Mouse (Mus musculus) ES-Bruce4 (cell line): Measurements from ENCODE around the gene Trmt13.
"Not testable (repeated sequence)": the region's sequence is repeated elsewhere in the genome, so short reads cannot be mapped to it uniquely, and the experiment has no call there.

Experiments used
- CTCF ChIP-seq: IDR thresholded peaks from one replicate; pipeline ENCODE4 v1.8.1; 2011; ENCODE audit warnings: low read depth, low read length
- EP300 ChIP-seq: IDR thresholded peaks from 2 replicates; pipeline ENCODE4 v1.6.1; 2011; ENCODE audit warnings: low read depth, low read length; ENCODE audit not compliant: insufficient read depth
- POLR2A ChIP-seq: IDR thresholded peaks from one replicate; pipeline ENCODE4 v1.8.1; 2011; ENCODE audit warnings: low read length; ENCODE audit not compliant: insufficient read depth

DNA sequence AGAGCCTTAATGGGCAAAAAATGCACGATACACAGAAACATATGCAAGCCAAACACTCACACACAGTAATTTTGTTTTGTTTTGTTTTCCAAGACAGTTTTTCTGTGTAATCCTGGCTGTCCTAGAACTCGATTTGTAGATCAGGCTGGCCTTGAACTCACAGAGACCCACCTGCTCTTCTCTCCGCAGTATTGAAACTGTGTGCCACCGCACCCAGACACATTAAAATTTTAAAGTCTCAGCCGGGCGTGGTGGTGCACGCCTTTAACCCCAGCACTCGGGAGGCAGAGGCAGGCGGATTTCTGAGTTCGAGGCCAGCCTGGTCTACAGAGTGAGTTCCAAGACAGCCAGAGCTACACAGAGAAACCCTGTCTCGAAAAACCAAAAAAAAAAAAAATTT lies 39.7 kb upstream of the Trmt13 start:
- TF ChIP-seq POLR2A, CTCF, EP300: not testable (repeated sequence)
